Mouse (Mus musculus): ENCODE measurements around the gene Serpina3f.

The Serpina3f gene

GRCm38 (mm10) chr12:104214445-104214753 lies at the start of gene Serpina3f:
Serpina3f (plus strand) TSS chr12:104214544.
- Histone ChIP-seq H3K36me3 (ENCODE audit: control insufficient read depth, insufficient read depth, low read length, poor library complexity, severe bottlenecking) (no peaks in the 10 kb centered on the region; the same call in 1 of the 2 replicates), H3K27me3 (ENCODE audit: control insufficient read depth, insufficient read depth, low read length, poor library complexity, severe bottlenecking) (no peaks in the 10 kb centered on the region)
- DNase-seq (ENCODE audit: low read depth, low spot score): no peak

GRCm38 (mm10) chr12:104174747-104175146 lies 39.6 kb upstream of the Serpina3f start:
- H3K27me3 ChIP-seq (ENCODE audit: control insufficient read depth, insufficient read depth, low read length, poor library complexity, severe bottlenecking): no peaks in the 10 kb centered on the region
- DNase-seq (ENCODE audit: low read depth, low spot score): no peak
- no peaks in the 10 kb centered on the region for H3K36me3 ChIP-seq (ENCODE audit: control insufficient read depth, insufficient read depth, low read length, poor library complexity, severe bottlenecking)

DNA sequence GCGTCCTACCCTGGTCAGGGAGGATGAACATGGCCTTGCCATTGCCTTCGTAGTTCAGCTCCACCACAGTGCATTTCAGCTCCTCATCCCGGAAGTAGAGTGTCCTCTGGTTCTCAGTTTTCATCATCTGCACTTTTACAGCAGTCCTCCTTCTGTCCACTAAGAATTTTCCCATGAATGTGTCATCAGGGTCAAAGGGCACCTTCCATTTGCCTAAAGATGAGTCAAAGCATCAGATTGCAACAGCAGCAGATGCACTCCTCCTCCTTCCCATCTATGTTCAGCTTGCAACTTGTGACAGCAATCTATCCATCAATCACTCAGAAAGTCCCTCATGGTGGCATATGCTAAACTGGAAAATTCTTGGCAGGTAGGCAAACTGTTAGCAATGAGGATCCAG lies 38.7 kb upstream of the Serpina3f start:
- no peak for DNase-seq (ENCODE audit: low read depth, low spot score)
- H3K36me3 ChIP-seq (ENCODE audit: control insufficient read depth, insufficient read depth, low read length, poor library complexity, severe bottlenecking): no peaks in the 10 kb centered on the region
- H3K27me3 ChIP-seq (ENCODE audit: control insufficient read depth, insufficient read depth, low read length, poor library complexity, severe bottlenecking): no peaks in the 10 kb centered on the region

GRCm38 (mm10) chr12:104178577-104178976 lies 35.8 kb upstream of the Serpina3f start:
- Histone ChIP-seq H3K36me3 (ENCODE audit: control insufficient read depth, insufficient read depth, low read length, poor library complexity, severe bottlenecking) (no peaks in the 10 kb centered on the region), H3K27me3 (ENCODE audit: control insufficient read depth, insufficient read depth, low read length, poor library complexity, severe bottlenecking) (no peaks in the 10 kb centered on the region)
- DNase-seq (ENCODE audit: low read depth, low spot score): no peak

GRCm38 (mm10) chr12:104178987-104179386 lies 35.4 kb upstream of the Serpina3f start:
- no peaks in the 10 kb centered on the region for H3K27me3 ChIP-seq (ENCODE audit: control insufficient read depth, insufficient read depth, low read length, poor library complexity, severe bottlenecking)
- DNase-seq (ENCODE audit: low read depth, low spot score): no peak
- no peaks in the 10 kb centered on the region for H3K36me3 ChIP-seq (ENCODE audit: control insufficient read depth, insufficient read depth, low read length, poor library complexity, severe bottlenecking)

GRCm38 (mm10) chr12:104185046-104185445 lies 29.3 kb upstream of the Serpina3f start:
- DNase-seq (ENCODE audit: low read depth, low spot score): no peak
- H3K36me3 ChIP-seq (ENCODE audit: control insufficient read depth, insufficient read depth, low read length, poor library complexity, severe bottlenecking): no peaks in the 10 kb centered on the region
- H3K27me3 ChIP-seq (ENCODE audit: control insufficient read depth, insufficient read depth, low read length, poor library complexity, severe bottlenecking): no peaks in the 10 kb centered on the region

DNA sequence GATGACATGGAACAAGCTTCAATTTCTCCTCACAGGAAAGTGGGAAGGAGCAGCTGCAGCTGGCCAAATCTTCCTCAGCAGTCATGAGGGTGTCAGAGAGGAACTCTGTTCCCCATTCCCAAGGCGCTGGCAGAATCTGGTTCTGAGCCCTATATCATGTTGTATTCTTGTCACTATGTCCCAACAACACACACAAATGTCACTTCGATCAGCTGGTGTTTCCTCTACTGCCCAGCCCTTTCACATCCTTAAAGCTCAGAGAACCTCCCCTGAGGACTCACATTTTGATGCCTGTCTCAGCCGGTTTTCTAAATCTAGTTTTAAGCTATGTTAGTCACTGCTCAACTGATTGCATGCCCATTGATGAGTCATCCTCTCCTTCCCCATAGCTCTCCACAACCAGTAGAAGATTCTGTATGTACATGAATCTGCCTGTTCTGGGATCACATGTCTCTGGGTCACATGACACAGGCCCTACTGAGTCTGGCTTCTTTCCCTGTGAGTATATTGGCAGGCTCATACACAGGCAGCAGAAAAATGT lies 28.2 kb upstream of the Serpina3f start:
- no peak for DNase-seq (ENCODE audit: low read depth, low spot score)
- Histone ChIP-seq H3K27me3 (ENCODE audit: control insufficient read depth, insufficient read depth, low read length, poor library complexity, severe bottlenecking) (no peaks in the 10 kb centered on the region), H3K36me3 (ENCODE audit: control insufficient read depth, insufficient read depth, low read length, poor library complexity, severe bottlenecking) (no peaks in the 10 kb centered on the region)

DNA sequence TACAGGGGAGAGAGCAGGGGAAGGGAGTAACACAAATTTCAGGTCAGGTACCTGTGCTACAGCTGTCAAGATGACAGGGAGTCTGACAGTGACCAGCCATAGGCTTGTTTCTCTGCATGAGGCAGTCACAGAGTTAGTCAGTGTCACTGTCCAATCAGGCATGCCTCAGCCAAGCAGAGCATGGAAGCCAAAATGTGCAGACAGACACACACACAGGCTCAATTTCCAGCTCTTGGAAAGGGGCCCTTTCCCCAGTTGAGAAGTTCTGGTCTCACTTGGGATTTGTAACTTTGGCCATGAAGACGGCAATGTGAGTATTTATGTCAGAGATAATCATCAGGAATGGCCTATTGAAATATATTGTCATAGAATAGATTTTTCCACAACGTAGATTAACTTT lies 25.1 kb upstream of the Serpina3f start:
- H3K36me3 ChIP-seq (ENCODE audit: control insufficient read depth, insufficient read depth, low read length, poor library complexity, severe bottlenecking): no peaks in the 10 kb centered on the region
- no peak for DNase-seq (ENCODE audit: low read depth, low spot score)

GRCm38 (mm10) chr12:104190852-104191251 lies 23.5 kb upstream of the Serpina3f start:
- no peaks in the 10 kb centered on the region for H3K27me3 ChIP-seq (ENCODE audit: control insufficient read depth, insufficient read depth, low read length, poor library complexity, severe bottlenecking)
- H3K36me3 ChIP-seq (ENCODE audit: control insufficient read depth, insufficient read depth, low read length, poor library complexity, severe bottlenecking): no peaks in the 10 kb centered on the region
- DNase-seq (ENCODE audit: low read depth, low spot score): no peak

More for the DNA sequence above, 25.1 kb upstream of the Serpina3f start:
- H3K27me3 ChIP-seq (ENCODE audit: control insufficient read depth, insufficient read depth, low read length, poor library complexity, severe bottlenecking): no peaks in the 10 kb centered on the region

DNA sequence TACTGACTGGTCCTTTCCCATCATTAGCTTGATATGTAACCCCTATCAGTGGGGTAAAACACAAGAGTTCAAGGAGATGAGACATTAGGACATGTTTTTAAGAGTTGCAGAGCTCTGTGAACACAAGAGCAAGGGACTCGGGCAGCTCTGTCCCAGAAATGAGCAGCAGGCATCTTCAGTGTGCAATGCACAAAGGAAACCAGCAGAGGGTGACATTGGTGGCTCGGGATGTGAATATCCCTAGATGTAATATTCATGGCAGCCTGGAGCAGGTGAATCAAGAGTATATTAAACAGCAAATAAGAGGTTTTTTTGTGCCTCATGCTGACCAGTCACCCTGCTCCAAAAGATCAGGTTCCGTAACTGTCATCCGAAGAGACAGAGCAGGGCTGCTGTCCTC lies 5.2 kb upstream of the Serpina3f start:
- H3K27me3 ChIP-seq (ENCODE audit: control insufficient read depth, insufficient read depth, low read length, poor library complexity, severe bottlenecking): no peaks in the 10 kb centered on the region
- H3K36me3 ChIP-seq (ENCODE audit: control insufficient read depth, insufficient read depth, low read length, poor library complexity, severe bottlenecking): no peaks in the 10 kb centered on the region
- DNase-seq (ENCODE audit: low read depth, low spot score): no peak

- no peaks in the 10 kb centered on the region for H3K27me3 ChIP-seq (ENCODE audit: control insufficient read depth, insufficient read depth, low read length, poor library complexity, severe bottlenecking)
- DNase-seq (ENCODE audit: low read depth, low spot score): peak; percentile 10
- H3K36me3 ChIP-seq (ENCODE audit: control insufficient read depth, insufficient read depth, low read length, poor library complexity, severe bottlenecking): no peaks in the 10 kb centered on the region
Observed at GRCm38 (mm10) chr12:104209802-104210201, 4.5 kb upstream of the Serpina3f start.

- no peaks in the 10 kb centered on the region; the same call in 1 of the 2 replicates for H3K36me3 ChIP-seq (ENCODE audit: control insufficient read depth, insufficient read depth, low read length, poor library complexity, severe bottlenecking)
- DNase-seq (ENCODE audit: low read depth, low spot score): peak; percentile 38
- H3K27me3 ChIP-seq (ENCODE audit: control insufficient read depth, insufficient read depth, low read length, poor library complexity, severe bottlenecking): no peaks in the 10 kb centered on the region
Observed at GRCm38 (mm10) chr12:104213689-104214444, 477 bp upstream of the Serpina3f start.

GRCm38 (mm10) chr12:104215249-104215648 lies 905 bp downstream of the Serpina3f start:
- no peaks in the 10 kb centered on the region; the same call in 1 of the 2 replicates for H3K36me3 ChIP-seq (ENCODE audit: control insufficient read depth, insufficient read depth, low read length, poor library complexity, severe bottlenecking)
- no peaks in the 10 kb centered on the region for H3K27me3 ChIP-seq (ENCODE audit: control insufficient read depth, insufficient read depth, low read length, poor library complexity, severe bottlenecking)
- DNase-seq (ENCODE audit: low read depth, low spot score): no peak

DNA sequence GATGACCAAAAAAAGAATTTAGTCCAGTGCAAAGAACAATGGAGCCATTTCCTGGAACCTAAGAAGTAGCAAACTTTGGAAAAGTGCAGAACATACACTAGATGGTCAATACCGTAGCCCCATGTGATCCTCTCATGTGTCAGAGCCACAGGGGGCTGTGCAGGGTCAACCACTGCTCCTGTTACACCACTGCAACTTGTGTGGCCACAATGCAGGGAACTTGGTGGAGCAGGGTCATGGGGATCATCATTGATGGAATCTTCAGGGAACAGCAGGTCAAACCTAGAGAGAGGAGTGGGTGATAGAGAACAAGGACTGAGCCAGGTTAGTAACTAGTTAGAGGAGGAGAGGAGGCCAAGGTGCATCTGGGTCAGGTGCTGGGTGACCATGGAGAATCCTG lies 7.3 kb downstream of the Serpina3f start:
- Histone ChIP-seq H3K36me3 (ENCODE audit: control insufficient read depth, insufficient read depth, low read length, poor library complexity, severe bottlenecking) (no peaks in the 10 kb centered on the region; the same call in 1 of the 2 replicates), H3K27me3 (ENCODE audit: control insufficient read depth, insufficient read depth, low read length, poor library complexity, severe bottlenecking) (no peaks in the 10 kb centered on the region)
- no peak for DNase-seq (ENCODE audit: low read depth, low spot score)

DNA sequence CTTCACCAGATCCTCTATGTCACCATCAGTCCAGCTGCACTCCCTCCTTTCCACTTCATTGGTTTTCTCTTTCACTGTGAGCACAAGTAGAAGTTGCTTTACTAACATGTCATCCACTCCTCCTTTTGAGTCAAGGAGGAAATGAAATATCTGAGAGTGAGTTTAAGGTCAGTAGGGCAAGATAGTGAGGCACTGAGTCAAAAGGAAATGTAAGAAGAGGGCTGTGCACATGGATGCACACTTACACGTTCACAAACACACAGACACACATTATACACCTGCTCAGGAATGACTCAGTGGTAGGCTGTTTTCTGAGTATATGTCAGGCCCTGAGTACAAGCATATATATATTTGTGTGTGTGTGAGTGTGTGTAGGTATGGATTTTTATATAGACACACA lies 9.3 kb downstream of the Serpina3f start:
- H3K36me3 ChIP-seq (ENCODE audit: control insufficient read depth, insufficient read depth, low read length, poor library complexity, severe bottlenecking): no peaks in the 10 kb centered on the region; the same call in 1 of the 2 replicates
- DNase-seq (ENCODE audit: low read depth, low spot score): peak; percentile 22
- no peaks in the 10 kb centered on the region for H3K27me3 ChIP-seq (ENCODE audit: control insufficient read depth, insufficient read depth, low read length, poor library complexity, severe bottlenecking)

Measured in splenic B cell, adult 2 months (primary cell).